Mouse (Mus musculus): ENCODE measurements at regions not wholly inside any gene's neighbourhood (a gene's known extent, or its start where the extent isn't known, plus 50 kb on each side); places are given as distances from the start of the nearest gene placed in this dataset.

DNA sequence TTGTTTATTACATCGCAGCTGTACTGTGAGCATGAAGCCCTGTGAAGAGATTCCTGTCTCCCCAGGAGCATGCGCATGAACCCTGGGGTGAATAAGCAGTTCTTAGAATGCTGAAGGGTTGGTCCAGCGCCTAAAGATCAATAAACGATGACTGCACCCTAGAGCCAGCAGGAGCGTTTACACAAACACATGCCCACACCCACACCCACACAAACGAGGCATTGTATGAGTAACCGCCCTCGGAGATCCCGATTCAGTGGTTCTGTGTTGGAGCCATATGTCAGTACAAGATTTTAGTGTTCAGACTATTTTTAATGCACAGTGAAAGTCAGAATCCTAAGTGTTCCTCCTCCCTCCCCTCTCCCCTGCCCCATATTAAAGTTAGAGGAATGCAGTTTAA lies 57.3 kb downstream of the Edn1 start:
- no peak overlapping the region for H3K4me3 ChIP-seq (ENCODE audit: low read length)
- H3K36me3 ChIP-seq (ENCODE audit: control insufficient read depth, insufficient read depth): no peaks in the 10 kb centered on the region
- ATAC-seq (replicated peaks; ENCODE audit: extremely low read depth, insufficient read depth, low FRiP score): no peak
- H3K27ac ChIP-seq (ENCODE audit: low read length): no peak overlapping the region
- no peak overlapping the region for H3K9ac ChIP-seq (ENCODE audit: low read length)
- H3K9me3 ChIP-seq (replicated peaks; ENCODE audit: control insufficient read depth, low read length): no peaks in the 10 kb centered on the region
- H3K4me2 ChIP-seq (ENCODE audit: low read depth, low read length): no peak overlapping the region
- WGBS: 80% methylated on average over 9 of the region's 9 CpGs
- H3K4me1 ChIP-seq (ENCODE audit: control insufficient read depth, insufficient read depth, low read length): no peaks in the 10 kb centered on the region
- H3K27me3 ChIP-seq (ENCODE audit: control insufficient read depth, insufficient read depth, low read length): no peaks in the 10 kb centered on the region

GRCm38 (mm10) chr13:42367655-42368554 lies 66.6 kb downstream of the Edn1 start:
- Histone ChIP-seq H3K4me2 (ENCODE audit: low read depth, low read length) (no peak overlapping the region), H3K9ac (ENCODE audit: low read length) (no peak overlapping the region), H3K9me3 (replicated peaks; ENCODE audit: control insufficient read depth, low read length) (no peaks in the 10 kb centered on the region), H3K36me3 (ENCODE audit: control insufficient read depth, insufficient read depth) (no peaks in the 10 kb centered on the region), H3K27me3 (ENCODE audit: control insufficient read depth, insufficient read depth, low read length) (no peaks in the 10 kb centered on the region), H3K4me1 (ENCODE audit: control insufficient read depth, insufficient read depth, low read length) (peaks cover 2% of the 10 kb centered on the region; the same call in 1 of the 2 replicates), H3K27ac (ENCODE audit: low read length) (no peak overlapping the region), H3K4me3 (ENCODE audit: low read length) (no peak overlapping the region)
- 48% methylated on average over 7 of the region's 7 CpGs for WGBS
- no peak for ATAC-seq (replicated peaks; ENCODE audit: extremely low read depth, insufficient read depth, low FRiP score)

GRCm38 (mm10) chr13:42369826-42370225 lies 68.5 kb downstream of the Edn1 start:
- H3K36me3 ChIP-seq (ENCODE audit: control insufficient read depth, insufficient read depth): no peaks in the 10 kb centered on the region
- ATAC-seq (replicated peaks; ENCODE audit: extremely low read depth, insufficient read depth, low FRiP score): no peak
- no peaks in the 10 kb centered on the region for H3K9me3 ChIP-seq (replicated peaks; ENCODE audit: control insufficient read depth, low read length)
- H3K4me1 ChIP-seq (ENCODE audit: control insufficient read depth, insufficient read depth, low read length): peaks cover 2% of the 10 kb centered on the region; the same call in 1 of the 2 replicates
- 25% methylated on average over 1 of the region's 1 CpGs for WGBS
- no peak overlapping the region for H3K4me3 ChIP-seq (ENCODE audit: low read length)
- no peaks in the 10 kb centered on the region for H3K27me3 ChIP-seq (ENCODE audit: control insufficient read depth, insufficient read depth, low read length)
- no peak overlapping the region for H3K27ac ChIP-seq (ENCODE audit: low read length)
- no peak overlapping the region for H3K4me2 ChIP-seq (ENCODE audit: low read depth, low read length)
- H3K9ac ChIP-seq (ENCODE audit: low read length): no peak overlapping the region

GRCm38 (mm10) chr13:42372201-42372600 lies 70.9 kb downstream of the Edn1 start:
- Histone ChIP-seq H3K9ac (ENCODE audit: low read length) (no peak overlapping the region), H3K27me3 (ENCODE audit: control insufficient read depth, insufficient read depth, low read length) (no peaks in the 10 kb centered on the region), H3K4me3 (ENCODE audit: low read length) (no peak overlapping the region), H3K4me1 (ENCODE audit: control insufficient read depth, insufficient read depth, low read length) (peaks cover 2% of the 10 kb centered on the region; the same call in 1 of the 2 replicates), H3K4me2 (ENCODE audit: low read depth, low read length) (no peak overlapping the region), H3K9me3 (replicated peaks; ENCODE audit: control insufficient read depth, low read length) (no peaks in the 10 kb centered on the region), H3K27ac (ENCODE audit: low read length) (no peak overlapping the region), H3K36me3 (ENCODE audit: control insufficient read depth, insufficient read depth) (no peaks in the 10 kb centered on the region)
- WGBS: 82% methylated on average over 4 of the region's 4 CpGs
- no peak for ATAC-seq (replicated peaks; ENCODE audit: extremely low read depth, insufficient read depth, low FRiP score)

DNA sequence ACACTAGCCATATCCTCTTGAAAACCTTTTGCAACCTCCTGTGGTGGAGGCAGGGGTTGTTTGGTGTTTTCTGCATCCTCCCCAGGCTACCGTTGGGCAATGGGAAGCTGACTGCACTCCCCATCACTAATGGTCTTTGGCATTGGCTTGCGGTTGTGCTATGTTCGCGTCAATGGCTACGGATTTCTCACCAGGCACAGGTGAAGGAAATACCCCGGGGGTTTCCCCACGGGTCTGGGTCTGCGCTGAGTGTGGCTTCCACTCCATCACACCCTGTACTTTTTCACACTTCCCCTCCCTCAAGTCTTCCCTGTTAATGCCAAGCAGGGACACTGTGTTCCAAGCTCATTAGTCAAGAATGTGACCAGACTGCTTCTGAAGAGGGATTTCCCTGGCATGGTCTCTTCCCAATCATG lies 72.9 kb downstream of the Edn1 start:
- Histone ChIP-seq H3K27ac (ENCODE audit: low read length) (no peak overlapping the region), H3K36me3 (ENCODE audit: control insufficient read depth, insufficient read depth) (no peaks in the 10 kb centered on the region), H3K9ac (ENCODE audit: low read length) (no peak overlapping the region), H3K4me3 (ENCODE audit: low read length) (no peak overlapping the region), H3K9me3 (replicated peaks; ENCODE audit: control insufficient read depth, low read length) (no peaks in the 10 kb centered on the region), H3K27me3 (ENCODE audit: control insufficient read depth, insufficient read depth, low read length) (no peaks in the 10 kb centered on the region), H3K4me2 (ENCODE audit: low read depth, low read length) (no peak overlapping the region), H3K4me1 (ENCODE audit: control insufficient read depth, insufficient read depth, low read length) (peaks cover 2% of the 10 kb centered on the region; the same call in 1 of the 2 replicates)
- 75% methylated on average over 8 of the region's 8 CpGs for WGBS
- ATAC-seq (replicated peaks; ENCODE audit: extremely low read depth, insufficient read depth, low FRiP score): no peak

DNA sequence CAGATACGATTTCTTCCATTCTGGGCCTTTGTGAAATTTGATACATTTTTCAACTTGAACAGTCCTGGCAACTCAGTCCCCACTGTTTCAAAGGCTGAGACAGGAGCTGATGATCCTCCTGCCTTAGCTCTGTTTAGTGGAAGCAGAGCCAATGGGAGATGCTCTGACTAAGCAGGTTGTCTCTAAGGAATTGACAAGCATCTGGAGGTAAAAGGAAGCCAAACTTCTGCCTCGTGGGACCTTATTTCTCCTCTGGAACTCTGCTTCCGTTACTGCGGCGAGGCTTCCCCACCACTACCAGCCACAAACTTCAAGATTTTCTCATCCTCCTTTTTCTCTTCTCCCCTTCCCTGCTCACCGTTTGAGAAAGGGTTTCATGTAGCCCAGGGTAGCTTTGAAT lies 78.4 kb downstream of the Edn1 start:
- Histone ChIP-seq H3K4me2 (ENCODE audit: low read depth, low read length) (no peak overlapping the region), H3K9ac (ENCODE audit: low read length) (no peak overlapping the region), H3K36me3 (ENCODE audit: control insufficient read depth, insufficient read depth) (no peaks in the 10 kb centered on the region), H3K27me3 (ENCODE audit: control insufficient read depth, insufficient read depth, low read length) (no peaks in the 10 kb centered on the region), H3K9me3 (replicated peaks; ENCODE audit: control insufficient read depth, low read length) (no peaks in the 10 kb centered on the region), H3K27ac (ENCODE audit: low read length) (no peak overlapping the region), H3K4me1 (ENCODE audit: control insufficient read depth, insufficient read depth, low read length) (no peaks in the 10 kb centered on the region), H3K4me3 (ENCODE audit: low read length) (no peak overlapping the region)
- ATAC-seq (replicated peaks; ENCODE audit: extremely low read depth, insufficient read depth, low FRiP score): no peak
- 73% methylated on average over 6 of the region's 6 CpGs for WGBS

DNA sequence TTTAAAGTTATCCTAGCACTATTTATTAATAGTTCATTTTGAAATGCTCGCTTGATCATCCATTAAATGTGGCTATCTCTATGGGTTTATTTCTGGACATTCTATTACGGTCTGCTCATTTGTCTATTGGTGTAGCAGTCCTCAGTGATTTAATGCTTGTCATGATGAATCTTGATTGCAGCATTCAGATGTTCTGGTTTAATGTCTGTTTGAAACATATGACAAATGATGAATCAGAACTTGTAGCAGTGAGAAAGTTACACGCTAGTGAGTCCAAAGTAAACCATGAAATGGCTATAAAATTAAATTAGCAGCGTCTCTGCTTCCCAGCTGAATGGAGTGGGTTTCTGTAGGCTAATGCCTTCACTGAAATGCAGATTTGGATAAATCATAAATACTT lies 81.8 kb downstream of the Edn1 start:
- H3K27ac ChIP-seq (ENCODE audit: low read length): no peak overlapping the region
- no peak for ATAC-seq (replicated peaks; ENCODE audit: extremely low read depth, insufficient read depth, low FRiP score)
- H3K4me2 ChIP-seq (ENCODE audit: low read depth, low read length): no peak overlapping the region
- H3K36me3 ChIP-seq (ENCODE audit: control insufficient read depth, insufficient read depth): no peaks in the 10 kb centered on the region
- no peaks in the 10 kb centered on the region for H3K4me1 ChIP-seq (ENCODE audit: control insufficient read depth, insufficient read depth, low read length)
- H3K9me3 ChIP-seq (replicated peaks; ENCODE audit: control insufficient read depth, low read length): no peaks in the 10 kb centered on the region
- no peak overlapping the region for H3K4me3 ChIP-seq (ENCODE audit: low read length)
- no peaks in the 10 kb centered on the region for H3K27me3 ChIP-seq (ENCODE audit: control insufficient read depth, insufficient read depth, low read length)
- WGBS: 81% methylated on average over 4 of the region's 4 CpGs
- H3K9ac ChIP-seq (ENCODE audit: low read length): no peak overlapping the region

DNA sequence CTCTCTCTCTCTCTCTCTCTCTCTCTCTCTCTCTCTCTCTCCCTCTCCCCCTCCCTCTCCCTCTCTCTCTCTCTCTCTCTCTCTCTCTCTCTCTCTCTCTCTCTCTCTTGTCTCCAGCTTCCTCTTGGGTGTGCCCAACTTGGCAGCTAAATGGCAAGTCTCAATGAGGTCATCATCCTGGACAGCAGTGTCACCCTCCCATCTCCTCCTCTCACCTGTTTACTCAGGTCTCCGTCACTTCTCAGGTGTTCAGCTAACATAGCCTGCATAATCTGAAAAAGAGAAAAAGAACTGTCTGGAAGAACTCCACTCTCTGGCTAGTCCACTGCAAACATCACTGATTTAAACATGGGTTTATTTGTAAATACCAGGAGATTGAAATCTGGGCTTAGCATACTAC lies 89.1 kb downstream of the Edn1 start:
- no peaks in the 10 kb centered on the region for H3K36me3 ChIP-seq (ENCODE audit: control insufficient read depth, insufficient read depth)
- no peaks in the 10 kb centered on the region for H3K27me3 ChIP-seq (ENCODE audit: control insufficient read depth, insufficient read depth, low read length)
- H3K9ac ChIP-seq (ENCODE audit: low read length): no peak overlapping the region
- H3K4me3 ChIP-seq (ENCODE audit: low read length): no peak overlapping the region
- WGBS: 86% methylated on average over 1 of the region's 1 CpGs
- H3K9me3 ChIP-seq (replicated peaks; ENCODE audit: control insufficient read depth, low read length): no peaks in the 10 kb centered on the region
- no peak overlapping the region for H3K4me2 ChIP-seq (ENCODE audit: low read depth, low read length)
- ATAC-seq (replicated peaks; ENCODE audit: extremely low read depth, insufficient read depth, low FRiP score): no peak
- no peaks in the 10 kb centered on the region for H3K4me1 ChIP-seq (ENCODE audit: control insufficient read depth, insufficient read depth, low read length)
- H3K27ac ChIP-seq (ENCODE audit: low read length): no peak overlapping the region

DNA sequence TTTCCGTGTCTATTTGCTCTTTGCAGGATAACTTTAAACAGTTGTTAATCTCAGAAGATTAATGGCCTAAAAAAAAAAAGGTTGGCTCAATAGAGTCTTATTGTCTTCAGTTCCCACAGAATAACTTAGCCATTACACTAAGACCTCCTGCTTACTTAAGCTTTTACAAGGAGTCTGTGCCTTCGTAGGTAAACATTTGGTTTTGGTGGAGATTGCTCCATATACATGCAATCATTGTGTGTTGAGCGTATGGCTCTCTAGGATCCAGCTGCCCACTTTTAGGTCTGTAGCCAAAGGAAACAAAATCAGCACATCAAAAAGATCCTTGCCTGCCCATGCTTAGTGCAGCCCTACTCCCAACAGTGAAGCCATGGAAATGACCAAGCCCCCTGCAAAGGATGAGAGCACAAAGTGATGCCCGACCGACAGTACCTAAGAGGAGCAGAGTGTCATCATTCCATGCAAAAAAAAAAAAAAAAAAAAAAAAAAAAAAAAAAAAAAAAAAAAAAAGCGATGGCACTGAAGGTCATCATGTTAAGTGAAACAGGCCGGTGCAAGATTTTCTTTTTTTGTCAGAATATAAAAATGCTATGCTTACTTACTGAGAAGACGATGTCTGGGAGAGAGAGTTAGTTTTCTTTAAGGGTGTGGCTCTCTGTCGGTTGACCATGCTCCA lies 90.2 kb downstream of the Edn1 start:
- H3K4me1 ChIP-seq (ENCODE audit: control insufficient read depth, insufficient read depth, low read length): no peaks in the 10 kb centered on the region
- WGBS: 71% methylated on average over 9 of the region's 9 CpGs
- H3K27me3 ChIP-seq (ENCODE audit: control insufficient read depth, insufficient read depth, low read length): no peaks in the 10 kb centered on the region
- no peak overlapping the region for H3K4me3 ChIP-seq (ENCODE audit: low read length)
- no peak for ATAC-seq (replicated peaks; ENCODE audit: extremely low read depth, insufficient read depth, low FRiP score)
- H3K27ac ChIP-seq (ENCODE audit: low read length): no peak overlapping the region
- no peak overlapping the region for H3K4me2 ChIP-seq (ENCODE audit: low read depth, low read length)
- no peak overlapping the region for H3K9ac ChIP-seq (ENCODE audit: low read length)
- no peaks in the 10 kb centered on the region for H3K36me3 ChIP-seq (ENCODE audit: control insufficient read depth, insufficient read depth)
- H3K9me3 ChIP-seq (replicated peaks; ENCODE audit: control insufficient read depth, low read length): no peaks in the 10 kb centered on the region

Measured in heart, embryonic 16.5 days (tissue).